Mouse (Mus musculus) intestine, embryonic 15.5 days (tissue): ENCODE data around the gene Bloc1s5. TPM values are rescaled to one million over a fixed set of nuclear protein-coding genes. Genes with fewer than 3 reads are reported as not detected.
A peak's percentile ranks its signal among the peaks of the same experiment; 100 is the strongest.

Source experiments
- ATAC-seq: fragments of 200-750 bp; cut with Nextera tagmentation; 2 replicates; pipeline ENCODE4 v1.8.0; 2017; ENCODE audit warnings: moderate TSS enrichment, moderate library complexity
- H3K27ac ChIP-seq: fragments of 300-500 bp; sonication (generic); 2 replicates; pipeline ENCODE4 v1.5.1; 2015; ENCODE audit warnings: mild to moderate bottlenecking, inconsistent platforms
- H3K27me3 ChIP-seq: fragments of 300-500 bp; sonication (generic); replicated peaks from 2 replicates; pipeline ENCODE4 v1.6.1; 2015; ENCODE audit warnings: inconsistent platforms
- H3K36me3 ChIP-seq: fragments of 300-500 bp; sonication (generic); 2 replicates; pipeline ENCODE4 v1.6.1; 2015; ENCODE audit warnings: inconsistent platforms
- H3K4me1 ChIP-seq: fragments of 300-500 bp; sonication (generic); replicated peaks from 2 replicates; pipeline ENCODE4 v1.6.1; 2015; ENCODE audit warnings: inconsistent platforms
- H3K4me2 ChIP-seq: fragments of 300-500 bp; sonication (generic); replicated peaks from 2 replicates; pipeline ENCODE4 v1.6.1; 2015; ENCODE audit warnings: mild to moderate bottlenecking, inconsistent platforms
- H3K4me3 ChIP-seq: fragments of 300-500 bp; sonication (generic); replicated peaks from 2 replicates; pipeline ENCODE4 v1.5.1; 2015; ENCODE audit warnings: inconsistent platforms
- H3K9ac ChIP-seq: fragments of 300-500 bp; sonication (generic); 2 replicates; pipeline ENCODE4 v1.6.1; 2015; ENCODE audit warnings: inconsistent platforms
- H3K9me3 ChIP-seq: fragments of 300-500 bp; sonication (generic); 2 replicates; pipeline ENCODE4 v1.6.1; 2016; ENCODE audit warnings: inconsistent platforms
- WGBS: fragments of 180-500 bp; shearing (Covaris S2); methylation state at CpG from one replicate; pipeline ENCODE4 v1.1.7; 2015; 5-methylcytosine and 5-hydroxymethylcytosine counted together
- polyA plus RNA-seq: library from polyadenylated mRNA; unstranded; fragments of >200 nt; fragmentation: Nextera tagmentation; extraction: Ambion mirVana; gene quantifications from 2 replicates; pipeline ENCODE4 v1.2.1, GENCODE M21; 2015

The Bloc1s5 gene
- polyA plus RNA-seq, 1 experiment from 2014 or later: 15.9 TPM

- no peak for ATAC-seq
- H3K4me3 ChIP-seq: no peak overlapping the region
- H3K9me3 ChIP-seq: no peaks in the 10 kb centered on the region
- 86% methylated on average over 5 of the region's 5 CpGs for WGBS
- H3K9ac ChIP-seq: no peak overlapping the region
- H3K36me3 ChIP-seq: no peaks in the 10 kb centered on the region
- H3K27me3 ChIP-seq: no peaks in the 10 kb centered on the region
- no peaks in the 10 kb centered on the region for H3K4me1 ChIP-seq
- H3K27ac ChIP-seq: no peak overlapping the region
- no peak overlapping the region for H3K4me2 ChIP-seq
These were observed 47.6 kb downstream of the Bloc1s5 start for GRCm38 (mm10) chr13:38587350-38587749.

DNA sequence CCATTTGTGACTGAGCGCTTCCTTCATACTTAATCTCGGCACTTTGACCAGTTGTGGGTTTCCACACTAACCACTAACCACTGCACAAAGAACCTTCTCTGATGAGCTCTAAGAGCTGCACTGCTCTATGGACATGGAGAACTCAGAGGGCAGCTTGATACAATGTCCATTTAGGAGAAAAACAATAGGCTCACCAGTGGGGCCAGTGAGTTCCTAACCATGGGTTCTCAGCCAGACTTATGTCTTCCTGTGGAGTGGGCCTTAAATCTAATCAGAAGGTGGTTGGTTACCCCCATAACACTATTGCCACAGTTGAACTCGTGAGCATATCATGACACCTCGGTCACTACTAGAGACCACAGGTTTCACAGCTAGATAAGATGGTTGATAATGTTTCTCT is 48.5 kb downstream of the Bloc1s5 start:
- no peak overlapping the region for H3K4me3 ChIP-seq
- H3K27me3 ChIP-seq: no peaks in the 10 kb centered on the region
- H3K4me2 ChIP-seq: no peak overlapping the region
- H3K4me1 ChIP-seq: no peaks in the 10 kb centered on the region
- 91% methylated on average over 4 of the region's 4 CpGs for WGBS
- ATAC-seq: no peak
- no peaks in the 10 kb centered on the region for H3K36me3 ChIP-seq
- no peak overlapping the region for H3K9ac ChIP-seq
- H3K9me3 ChIP-seq: no peaks in the 10 kb centered on the region
- no peak overlapping the region for H3K27ac ChIP-seq

DNA sequence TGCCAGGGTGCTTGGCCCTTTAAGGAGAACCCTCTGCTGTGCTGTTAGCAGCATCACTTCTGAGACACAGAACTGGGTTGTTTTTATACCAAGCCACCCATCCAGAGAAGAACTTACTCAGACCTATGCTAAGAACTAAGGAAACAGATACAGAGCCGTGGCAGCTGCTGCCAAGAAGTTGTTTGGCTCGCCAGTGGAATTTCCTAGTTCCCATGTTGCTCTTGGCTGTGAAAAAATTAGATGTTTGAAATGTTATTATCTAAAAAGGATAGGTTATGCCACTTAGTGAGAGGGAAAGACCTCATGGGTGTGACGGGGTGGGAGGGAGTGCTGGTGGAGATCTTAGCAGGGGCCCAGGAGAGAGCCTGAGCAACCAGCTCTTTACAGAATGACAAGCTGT is 52.1 kb downstream of the Bloc1s5 start:
- no peak overlapping the region for H3K4me3 ChIP-seq
- ATAC-seq: no peak
- no peaks in the 10 kb centered on the region for H3K9me3 ChIP-seq
- H3K4me1 ChIP-seq: 0 out of 2 replicates have a peak, but pooled peaks cover 4% of the 10 kb centered on the region
- H3K27ac ChIP-seq: no peak overlapping the region
- H3K36me3 ChIP-seq: no peaks in the 10 kb centered on the region
- WGBS: 65% methylated on average over 3 of the region's 3 CpGs
- no peaks in the 10 kb centered on the region for H3K27me3 ChIP-seq
- no peak overlapping the region for H3K9ac ChIP-seq
- H3K4me2 ChIP-seq: no peak overlapping the region

- H3K36me3 ChIP-seq: no peaks in the 10 kb centered on the region
- 0 out of 2 replicates have a peak, but pooled peaks cover 4% of the 10 kb centered on the region for H3K4me1 ChIP-seq
- ATAC-seq: peak; percentile 89
- WGBS: 49% methylated on average over 11 of the region's 11 CpGs
- no peak overlapping the region for H3K27ac ChIP-seq
- H3K4me3 ChIP-seq: no peak overlapping the region; the same call in 1 of the 2 replicates
- H3K9ac ChIP-seq: no peak overlapping the region
- no peaks in the 10 kb centered on the region for H3K9me3 ChIP-seq
- no peaks in the 10 kb centered on the region for H3K27me3 ChIP-seq
- H3K4me2 ChIP-seq: peak overlapping the region; percentile 42
These were observed 54.1 kb downstream of the Bloc1s5 start for GRCm38 (mm10) chr13:38580601-38581457.

- Histone ChIP-seq H3K4me1 (0 out of 2 replicates have a peak, but pooled peaks cover 4% of the 10 kb centered on the region), H3K27me3 (no peaks in the 10 kb centered on the region), H3K9me3 (no peaks in the 10 kb centered on the region), H3K4me3 (no peak overlapping the region; the same call in 1 of the 2 replicates), H3K9ac (no peak overlapping the region), H3K36me3 (no peaks in the 10 kb centered on the region), H3K27ac (no peak overlapping the region), H3K4me2 (peak overlapping the region; percentile 42)
- no peak for ATAC-seq
- WGBS: 50% methylated on average over 25 of the region's 25 CpGs
These were observed 54.8 kb downstream of the Bloc1s5 start for GRCm38 (mm10) chr13:38579971-38580600.

- Histone ChIP-seq H3K4me1 (no peaks in the 10 kb centered on the region), H3K36me3 (no peaks in the 10 kb centered on the region), H3K9ac (no peak overlapping the region), H3K4me2 (no peak overlapping the region), H3K27ac (no peak overlapping the region), H3K27me3 (no peaks in the 10 kb centered on the region), H3K4me3 (no peak overlapping the region), H3K9me3 (no peaks in the 10 kb centered on the region)
- no peak for ATAC-seq
- 60% methylated on average over 3 of the region's 3 CpGs for WGBS
These were observed 60.2 kb downstream of the Bloc1s5 start for GRCm38 (mm10) chr13:38574668-38575067.

DNA sequence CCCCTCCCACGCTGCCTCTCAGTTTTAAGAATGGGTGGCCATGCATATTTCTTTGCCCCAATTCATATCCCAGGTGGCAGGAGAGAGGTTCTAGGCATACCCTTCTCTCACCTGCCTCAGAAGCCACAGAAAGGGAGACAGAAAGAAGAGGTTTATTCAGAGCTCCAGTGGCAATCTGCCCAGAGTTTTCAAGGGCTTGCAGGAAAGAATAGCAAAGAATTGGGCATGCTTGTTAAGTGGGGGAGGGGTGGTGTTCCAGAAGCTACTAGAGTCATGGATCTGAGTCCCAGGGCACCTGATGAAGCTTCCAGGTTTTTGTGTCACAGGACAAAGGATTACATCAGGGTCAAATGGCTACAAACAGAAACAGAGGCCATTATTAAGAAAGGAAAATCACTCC is 61.6 kb downstream of the Bloc1s5 start:
- no peaks in the 10 kb centered on the region for H3K4me1 ChIP-seq
- H3K27me3 ChIP-seq: no peaks in the 10 kb centered on the region
- no peaks in the 10 kb centered on the region for H3K9me3 ChIP-seq
- no peak overlapping the region for H3K4me2 ChIP-seq
- no peak overlapping the region for H3K27ac ChIP-seq
- H3K9ac ChIP-seq: no peak overlapping the region
- no peak overlapping the region for H3K4me3 ChIP-seq
- H3K36me3 ChIP-seq: no peaks in the 10 kb centered on the region
- no peak for ATAC-seq
- WGBS: 79% methylated on average over 1 of the region's 1 CpGs

- WGBS: 73% methylated on average over 4 of the region's 4 CpGs
- H3K9ac ChIP-seq: no peak overlapping the region
- H3K9me3 ChIP-seq: no peaks in the 10 kb centered on the region
- no peaks in the 10 kb centered on the region for H3K27me3 ChIP-seq
- ATAC-seq: no peak
- H3K4me2 ChIP-seq: no peak overlapping the region
- no peaks in the 10 kb centered on the region for H3K4me1 ChIP-seq
- H3K4me3 ChIP-seq: no peak overlapping the region
- H3K27ac ChIP-seq: no peak overlapping the region
- H3K36me3 ChIP-seq: no peaks in the 10 kb centered on the region
These were observed 69.7 kb downstream of the Bloc1s5 start for GRCm38 (mm10) chr13:38565245-38565644.

DNA sequence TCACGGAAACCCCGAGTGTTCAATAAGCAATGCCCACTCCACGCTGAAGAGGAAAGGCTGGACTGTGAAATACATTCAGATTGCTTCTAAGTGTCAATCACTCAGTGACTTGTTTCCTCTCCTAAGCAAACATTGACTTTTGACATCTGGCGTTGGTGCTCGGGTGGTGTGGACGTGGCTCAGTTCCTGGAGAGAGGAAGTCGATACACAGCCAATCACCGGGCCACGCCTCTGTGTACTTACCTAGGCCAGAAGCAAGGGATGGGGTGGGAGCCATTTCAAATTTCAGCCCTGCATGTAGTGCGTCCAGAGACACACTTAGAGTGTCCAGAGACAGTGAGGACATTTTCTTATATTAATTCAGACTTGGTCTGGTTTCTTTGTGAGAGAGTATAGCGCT is 80.3 kb downstream of the Bloc1s5 start:
- Histone ChIP-seq H3K36me3 (no peaks in the 10 kb centered on the region), H3K27me3 (no peaks in the 10 kb centered on the region), H3K27ac (no peak overlapping the region), H3K4me2 (no peak overlapping the region), H3K4me1 (no peaks in the 10 kb centered on the region), H3K9me3 (no peaks in the 10 kb centered on the region), H3K4me3 (no peak overlapping the region), H3K9ac (no peak overlapping the region)
- WGBS: 53% methylated on average over 11 of the region's 11 CpGs
- ATAC-seq: peak; percentile 86

- Histone ChIP-seq H3K4me2 (no peak overlapping the region), H3K9ac (no peak overlapping the region), H3K27ac (no peak overlapping the region), H3K9me3 (no peaks in the 10 kb centered on the region), H3K4me1 (no peaks in the 10 kb centered on the region), H3K4me3 (no peak overlapping the region), H3K27me3 (no peaks in the 10 kb centered on the region), H3K36me3 (no peaks in the 10 kb centered on the region)
- ATAC-seq: peak; percentile 59
- WGBS: 47% methylated on average over 3 of the region's 3 CpGs
These were observed 80.7 kb downstream of the Bloc1s5 start for GRCm38 (mm10) chr13:38554210-38554609.

DNA sequence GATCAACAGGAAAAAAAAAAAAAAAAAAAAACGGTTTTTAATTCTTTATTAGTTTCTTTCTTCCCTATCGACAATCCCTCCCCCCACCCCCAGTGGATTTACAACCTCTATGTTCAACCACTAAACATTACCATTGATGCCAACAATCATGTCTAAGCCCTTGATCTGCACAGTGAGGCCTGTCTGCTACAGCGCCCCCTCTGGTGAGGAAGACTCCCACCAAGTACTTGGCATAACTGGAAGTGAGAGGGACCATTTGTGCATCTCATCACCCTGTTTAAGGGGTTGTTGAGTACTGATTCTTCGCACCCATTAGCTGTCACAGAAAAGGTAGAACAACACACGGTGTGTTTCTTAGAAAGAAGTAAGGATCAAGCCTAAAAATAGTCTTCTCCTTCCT is 86.2 kb downstream of the Bloc1s5 start:
- ATAC-seq: no peak
- Histone ChIP-seq H3K4me3 (no peak overlapping the region), H3K9ac (no peak overlapping the region), H3K27me3 (no peaks in the 10 kb centered on the region), H3K4me2 (no peak overlapping the region), H3K27ac (no peak overlapping the region), H3K4me1 (no peaks in the 10 kb centered on the region), H3K36me3 (no peaks in the 10 kb centered on the region), H3K9me3 (no peaks in the 10 kb centered on the region)
- 78% methylated on average over 5 of the region's 5 CpGs for WGBS

- no peak for ATAC-seq
- no peaks in the 10 kb centered on the region for H3K4me1 ChIP-seq
- no peak overlapping the region for H3K9ac ChIP-seq
- H3K4me3 ChIP-seq: no peak overlapping the region
- H3K27ac ChIP-seq: no peak overlapping the region
- WGBS: 76% methylated on average over 5 of the region's 5 CpGs
- no peak overlapping the region for H3K4me2 ChIP-seq
- no peaks in the 10 kb centered on the region for H3K36me3 ChIP-seq
- no peaks in the 10 kb centered on the region for H3K27me3 ChIP-seq
- no peaks in the 10 kb centered on the region for H3K9me3 ChIP-seq
These were observed 87.2 kb downstream of the Bloc1s5 start for GRCm38 (mm10) chr13:38547717-38548116.

- Histone ChIP-seq H3K9ac (no peak overlapping the region), H3K4me1 (no peaks in the 10 kb centered on the region), H3K4me3 (no peak overlapping the region), H3K27ac (no peak overlapping the region), H3K9me3 (no peaks in the 10 kb centered on the region), H3K4me2 (no peak overlapping the region), H3K27me3 (no peaks in the 10 kb centered on the region), H3K36me3 (no peaks in the 10 kb centered on the region)
- ATAC-seq: no peak
- WGBS: 83% methylated on average over 4 of the region's 4 CpGs
These were observed 88.2 kb downstream of the Bloc1s5 start for GRCm38 (mm10) chr13:38546754-38547153.
